Mouse (Mus musculus): ENCODE results near the gene Pdgfd. TPM values are rescaled to one million over a fixed set of nuclear protein-coding genes. Genes with fewer than 3 reads are reported as not detected.

Gene Pdgfd
- total RNA-seq, 4 experiments from 2014 or later: 3.1 to 3.5 (median 3.3) TPM

Other genes starting within 250 kb of the Pdgfd start
- gene Ddi1, start 101.3 kb downstream of the Pdgfd start, total RNA-seq (2022): not detected

All from left cerebral cortex, adult 8-10 months (tissue).